Mouse (Mus musculus) megakaryocyte, adult 5-6 weeks (primary cell): ENCODE measurements around the gene Crygs. TPM values are rescaled to one million over a fixed set of nuclear protein-coding genes. Genes with fewer than 3 reads are reported as not detected.
"Not testable (repeated sequence)": the region's sequence is repeated elsewhere in the genome, so short reads cannot be mapped to it uniquely, and the experiment has no call there.

Experiments
- ATAC-seq: 2 replicates; pipeline ENCODE4 v1.8.0; 2016; ENCODE audit warnings: mild to moderate bottlenecking, inconsistent platforms; ENCODE audit not compliant: poor library complexity, severe bottlenecking
- total RNA-seq, 2 experiments: library from RNA; stranded (forward) in 1 of 2; stranded (reverse) in 1 of 2; fragments of 153-499, 151-499 nt in 1 of 2; fragments of 221-1000, 200-1000 nt in 1 of 2; gene quantifications; 2 replicates each; pipeline versions ENCODE4 v1.2.3 to v1.2.4; 2015 to 2017

Gene Crygs
- total RNA-seq, 2 experiments from 2014 or later: not detected

DNA sequence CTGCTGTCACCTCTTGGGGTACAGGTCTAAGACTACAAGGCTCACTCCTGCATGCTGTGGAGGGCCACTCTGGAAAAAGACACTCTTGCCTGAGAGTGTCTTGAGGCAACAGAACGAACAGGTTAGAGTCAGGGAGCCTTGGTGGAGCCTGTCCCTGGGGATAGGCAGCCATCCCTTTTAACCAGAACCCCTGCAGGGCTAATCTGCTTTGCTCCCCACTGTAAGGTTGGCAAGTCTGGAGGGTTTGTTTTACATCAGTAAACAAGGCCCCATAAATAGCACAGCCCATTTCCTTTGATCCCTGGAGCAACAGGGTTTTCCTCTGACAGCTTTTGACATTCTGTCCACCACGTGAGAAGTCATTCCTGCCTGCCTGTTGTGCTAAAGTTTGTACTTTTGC, 20.1 kb downstream of the Crygs start:
- ATAC-seq: no peak

- ATAC-seq: no peak
Observed at GRCm38 (mm10) chr16:22789908-22790367, 21.4 kb downstream of the Crygs start.

DNA sequence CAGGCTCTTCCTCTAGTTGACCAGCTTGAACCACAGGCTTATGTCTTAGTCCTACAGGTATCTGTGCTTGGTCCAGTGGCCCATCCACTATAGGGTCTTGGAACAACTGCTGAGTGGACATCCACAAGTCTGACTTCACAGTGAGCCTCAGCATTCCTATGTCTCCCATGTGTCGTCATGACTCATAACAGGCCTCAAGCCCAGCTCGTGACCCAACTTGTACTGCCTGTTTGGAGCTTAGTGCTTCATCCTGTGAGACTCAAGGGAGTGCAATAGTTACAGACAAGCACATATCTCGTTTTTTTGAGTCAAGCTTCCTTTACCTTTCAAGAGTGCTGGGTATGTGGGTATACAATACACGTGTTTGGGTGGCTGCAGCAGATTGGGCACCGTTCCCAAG, 28.7 kb downstream of the Crygs start:
- ATAC-seq: no peak

GRCm38 (mm10) chr16:22779228-22779835, 32.0 kb downstream of the Crygs start:
- no peak for ATAC-seq

DNA sequence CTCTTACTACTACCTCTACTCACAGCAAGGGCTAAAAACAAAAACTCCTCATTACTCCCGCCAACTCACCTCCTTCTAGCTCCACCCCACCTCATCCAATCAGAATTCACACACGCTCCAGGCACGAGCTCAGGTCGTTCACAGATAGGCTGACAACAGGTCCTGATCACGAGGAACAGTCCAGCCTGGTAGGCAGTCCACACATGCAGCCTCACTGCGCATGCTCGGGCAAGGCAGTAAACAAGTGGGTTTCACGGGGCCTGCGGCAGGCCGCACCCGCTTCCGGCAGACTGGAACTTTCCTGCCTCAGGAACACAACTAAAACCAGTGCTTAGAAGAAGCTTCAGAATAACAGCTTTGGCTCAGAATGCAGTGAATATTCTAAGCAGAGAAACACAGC, 33.1 kb downstream of the Crygs start:
- ATAC-seq: not testable (repeated sequence)

DNA sequence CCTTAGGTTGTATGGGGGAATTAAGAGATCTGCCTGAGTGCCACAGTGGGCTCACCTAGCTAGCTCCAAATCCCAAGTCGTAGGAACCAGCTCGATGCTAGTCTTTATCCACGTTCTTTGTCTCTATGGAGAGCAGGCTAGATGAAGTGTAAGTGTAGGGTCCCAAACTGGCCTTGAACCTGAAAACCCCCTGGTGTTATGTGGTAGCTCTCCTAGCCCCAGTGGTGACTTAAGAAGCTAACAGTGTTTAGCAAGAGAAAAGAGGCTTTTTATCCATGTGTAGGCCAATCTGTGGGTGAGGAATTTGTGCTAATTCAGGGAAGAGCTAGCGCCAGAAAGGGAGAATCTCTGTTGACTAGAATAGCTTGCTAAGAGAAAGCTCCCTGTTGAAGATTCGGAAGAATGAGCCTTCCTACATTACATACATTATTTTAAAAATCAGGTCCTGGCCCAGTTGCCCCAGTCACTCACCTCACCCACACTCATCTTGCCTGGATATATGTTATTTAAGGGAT, 35.8 kb downstream of the Crygs start:
- ATAC-seq: no peak

GRCm38 (mm10) chr16:22768661-22769060, 42.7 kb downstream of the Crygs start:
- ATAC-seq: no peak

- no peak for ATAC-seq
Observed at GRCm38 (mm10) chr16:22767405-22767804, 44.0 kb downstream of the Crygs start.

GRCm38 (mm10) chr16:22766738-22767211, 44.6 kb downstream of the Crygs start:
- no peak for ATAC-seq

- ATAC-seq: no peak
Observed at GRCm38 (mm10) chr16:22765531-22765930, 45.8 kb downstream of the Crygs start.

Other genes with a start within 250 kb of the Crygs start
- 35.0 and 35.3 TPM in 2 replicates for gene Dgkg, start 154.4 kb downstream of the Crygs start, total RNA-seq (2015)
- gene Dgkg, start 154.4 kb downstream of the Crygs start, total RNA-seq (2017): 33.4 and 38.9 TPM in 2 replicates
- gene Tbccd1, start 46.1 kb upstream of the Crygs start, total RNA-seq (2015): 14.3 and 24.1 TPM in 2 replicates
- gene Tbccd1, start 46.1 kb upstream of the Crygs start, total RNA-seq (2017): 18.7 and 21.0 TPM in 2 replicates
- 62.0 and 63.4 TPM in 2 replicates for gene Dnajb11, start 46.3 kb upstream of the Crygs start, total RNA-seq (2015)
- gene Dnajb11, start 46.3 kb upstream of the Crygs start, total RNA-seq (2017): 142 and 147 TPM in 2 replicates
- gene Ahsg, start 79.7 kb upstream of the Crygs start, total RNA-seq (2015): not detected in 2 replicates
- not detected in 2 replicates for gene Ahsg, start 79.7 kb upstream of the Crygs start, total RNA-seq (2017)
- not detected in 2 replicates for gene Fetub, start 106.8 kb upstream of the Crygs start, total RNA-seq (2015)
- not detected in 2 replicates for gene Fetub, start 106.8 kb upstream of the Crygs start, total RNA-seq (2017)
- gene Hrg, start 139.5 kb upstream of the Crygs start, total RNA-seq (2015): not detected in 2 replicates
- not detected in 2 replicates for gene Hrg, start 139.5 kb upstream of the Crygs start, total RNA-seq (2017)
- 0.80 and 1.7 TPM in 2 replicates for gene Kng2, start 217.9 kb upstream of the Crygs start, total RNA-seq (2015)
- gene Kng2, start 217.9 kb upstream of the Crygs start, total RNA-seq (2017): 0.12 and 0.59 TPM in 2 replicates
- 0.46 TPM in 1 of 2 replicates, not detected in the other for gene Kng1, start 246.3 kb upstream of the Crygs start, total RNA-seq (2015)
- 0.11 and 0.41 TPM in 2 replicates for gene Kng1, start 246.3 kb upstream of the Crygs start, total RNA-seq (2017)